9 mouse cellular contexts compared by ENCODE assay signal in genomic region chr13:98654129-98654939, GRCm38 (mm10). TPM values are rescaled to one million over a fixed set of nuclear protein-coding genes. Genes with fewer than 3 reads are reported as not detected.
A peak's percentile ranks its signal among the peaks of the same experiment; 100 is the strongest.
DNase-seq lines count a peak whose midpoint lies in the region; ATAC-seq and TF ChIP-seq lines count a peak whose summit lies in the region.
"Had no signal": no experiment of that assay in that cellular context is flagged by ENCODE, and none has a peak within 500 bp of the region (broad histone marks: within the 10 kb centered on the region; RNA-seq: fewer than 3 reads in every experiment).

No protein-coding gene starts in this region.

- H3K4me1 ChIP-seq in limb, embryonic 12.5 days (replicated peaks): peaks cover 15% of the 10 kb centered on the region
- peaks cover 14% of the 10 kb centered on the region for H3K4me1 ChIP-seq in limb, embryonic 10.5 days
- H3K4me1 ChIP-seq in stomach, embryonic 14.5 days (ENCODE audit: control insufficient read depth, insufficient read depth, low read length): peaks cover 25% of the 10 kb centered on the region
- no peaks in the 10 kb centered on the region for H3K4me1 ChIP-seq in thymus, adult 2 months (replicated peaks; ENCODE audit: control insufficient read depth, insufficient read depth, low read length)

- no peak overlapping the region for H3K4me2 ChIP-seq in limb, embryonic 12.5 days
- H3K4me2 ChIP-seq in stomach, embryonic 14.5 days (replicated peaks; ENCODE audit: low read depth, low read length): no peak overlapping the region

- no peaks in the 10 kb centered on the region for H3K9me3 ChIP-seq in limb, embryonic 12.5 days
- H3K9me3 ChIP-seq in limb, embryonic 10.5 days (replicated peaks): no peaks in the 10 kb centered on the region
- no peaks in the 10 kb centered on the region for H3K9me3 ChIP-seq in stomach, embryonic 14.5 days (ENCODE audit: control insufficient read depth, low read depth, low read length)

- no peaks in the 10 kb centered on the region; the same call in 1 of the 2 replicates for H3K27me3 ChIP-seq in limb, embryonic 12.5 days
- H3K27me3 ChIP-seq in limb, embryonic 10.5 days (ENCODE audit: low read depth, poor library complexity, severe bottlenecking): no peaks in the 10 kb centered on the region
- no peaks in the 10 kb centered on the region for H3K27me3 ChIP-seq in stomach, embryonic 14.5 days (ENCODE audit: control insufficient read depth, insufficient read depth, low read length)
- no peaks in the 10 kb centered on the region for H3K27me3 ChIP-seq in thymus, adult 2 months (ENCODE audit: control insufficient read depth, insufficient read depth, low read length)

- H3K36me3 ChIP-seq in limb, embryonic 12.5 days: no peaks in the 10 kb centered on the region
- no peaks in the 10 kb centered on the region for H3K36me3 ChIP-seq in limb, embryonic 10.5 days
- no peaks in the 10 kb centered on the region for H3K36me3 ChIP-seq in stomach, embryonic 14.5 days (ENCODE audit: control insufficient read depth, insufficient read depth, low read length)
- no peaks in the 10 kb centered on the region for H3K36me3 ChIP-seq in thymus, adult 2 months (ENCODE audit: control insufficient read depth, insufficient read depth, low read length)

- peak; percentile 59 for ATAC-seq in limb, embryonic 12.5 days (ENCODE audit: insufficient number of reproducible peaks, insufficient read depth, low FRiP score, low TSS enrichment, low read depth)
- ATAC-seq in stomach, embryonic 14.5 days (ENCODE audit: insufficient number of reproducible peaks, insufficient read depth, low FRiP score, low read depth): no peak

- H3K4me3 ChIP-seq in limb, embryonic 12.5 days (replicated peaks): no peak overlapping the region
- H3K4me3 ChIP-seq in limb, embryonic 10.5 days: no peak overlapping the region
- H3K4me3 ChIP-seq in stomach, embryonic 14.5 days (ENCODE audit: low read depth, low read length): no peak overlapping the region
- no peak overlapping the region for H3K4me3 ChIP-seq in thymus, adult 2 months (ENCODE audit: control insufficient read depth, insufficient read depth, low read length)

- DNase-seq in limb, embryonic 10.5 days (ENCODE audit: low spot score): no peak
- peak; percentile 9 for DNase-seq in forelimb bud, embryonic 11.5 days (ENCODE audit: low read depth, low spot score)
- peak; percentile 42 to 57 for DNase-seq in heart, postnatal 36 days
- DNase-seq in urinary bladder, postnatal 14 days (ENCODE audit: low spot score): no peak
- no peak for DNase-seq in thymus, adult 2 months

- WGBS in limb, embryonic 12.5 days: 75% methylated on average over 10 of the region's 10 CpGs
- WGBS in limb, embryonic 10.5 days: 90% methylated on average over 10 of the region's 10 CpGs
- WGBS in stomach, embryonic 14.5 days: 63% methylated on average over 10 of the region's 10 CpGs
- WGBS in thymus, adult 2 months: 97% methylated on average over 10 of the region's 10 CpGs

- H3K27ac ChIP-seq in limb, embryonic 12.5 days: 0 out of 2 replicates have a peak overlapping the region, but pooled peaks have one; percentile 24
- H3K27ac ChIP-seq in limb, embryonic 10.5 days: no peak overlapping the region
- H3K27ac ChIP-seq in stomach, embryonic 14.5 days (ENCODE audit: low read length): peak overlapping the region; percentile 79; the same call in 1 of the 2 replicates
- no peak overlapping the region for H3K27ac ChIP-seq in thymus, adult 2 months (ENCODE audit: control insufficient read depth, insufficient read depth, low read length)

- no peak for TF ChIP-seq CTCF in thymus, adult 2 months (IDR thresholded peaks at IDR 0.05; ENCODE audit: borderline replicate concordance, control insufficient read depth, extremely low read depth, insufficient read depth, low read length, poor library complexity)

- TF ChIP-seq POLR2A in thymus, adult 2 months (IDR thresholded peaks at IDR 0.05; ENCODE audit: control insufficient read depth, extremely low read depth, insufficient read depth, low read length, poor library complexity): no peak

- no peak overlapping the region for H3K9ac ChIP-seq in limb, embryonic 12.5 days (replicated peaks)
- H3K9ac ChIP-seq in stomach, embryonic 14.5 days (replicated peaks; ENCODE audit: low read depth, low read length): no peak overlapping the region

- intact Hi-C loops in heart, postnatal 36 days (cut with DNase I): no loop called here

RNA-seq across cellular contexts. Expression of gene Tmem174, which starts 17.1 kb away (rescaled TPM):
- not detected in 2 replicates for polyA plus RNA-seq in limb, embryonic 12.5 days (2016; fragmentation: Nextera tagmentation; extraction: Ambion mirVana)
- not detected in 2 replicates for polyA plus RNA-seq in limb, embryonic 10.5 days (2016; fragmentation: Nextera tagmentation; extraction: Ambion mirVana)
- not detected for total RNA-seq in heart, postnatal 36 days (2021)
- not detected in 2 replicates for polyA plus RNA-seq in stomach, embryonic 14.5 days (2014; fragmentation: Nextera tagmentation; extraction: Ambion mirVana)
- polyA plus RNA-seq in thymus, adult 2 months (2012; rRNA removed): 0.13 TPM in 1 of 2 replicates, not detected in the other
- polyA plus RNA-seq: heart, embryonic 14.5 days; liver, embryonic 16.5 days had no signal

RNA-seq across cellular contexts. Expression of gene Tmem171, which starts 40.3 kb away (rescaled TPM):
- 0.18 TPM in 1 of 2 replicates, not detected in the other for polyA plus RNA-seq in limb, embryonic 12.5 days (2016; fragmentation: Nextera tagmentation; extraction: Ambion mirVana)
- polyA plus RNA-seq in limb, embryonic 10.5 days (2016; fragmentation: Nextera tagmentation; extraction: Ambion mirVana): not detected in 2 replicates
- total RNA-seq in heart, postnatal 36 days (2021): 1 to 10 TPM; 2.7 to 8.2 TPM
- polyA plus RNA-seq in stomach, embryonic 14.5 days (2014; fragmentation: Nextera tagmentation; extraction: Ambion mirVana): 1.9 and 3.2 TPM in 2 replicates
- polyA plus RNA-seq in thymus, adult 2 months (2012; rRNA removed): 0.14 and 0.80 TPM in 2 replicates

Comparison
In these comparisons a context has a peak if more than half of its experiments do, and no peak if none do; other contexts are left out.
1. H3K27ac ChIP-seq: peak in limb, embryonic 12.5 days (single experiment) and stomach, embryonic 14.5 days (single experiment); none in limb, embryonic 10.5 days (single experiment) and thymus, adult 2 months (single experiment).
2. DNase-seq: peak in forelimb bud, embryonic 11.5 days (single experiment) and heart, postnatal 36 days (2 of 2); none in limb, embryonic 10.5 days (single experiment), urinary bladder, postnatal 14 days (single experiment) and thymus, adult 2 months (single experiment).